Mouse (Mus musculus): Measurements from ENCODE around the gene Igf2bp2.

- no peak for TF ChIP-seq POLR2A (IDR thresholded peaks at IDR 0.05; ENCODE audit: insufficient read length, low read depth)
- no peak for TF ChIP-seq MYOD1 (IDR thresholded peaks at IDR 0.05; ENCODE audit: control insufficient read depth in 1 of 3, insufficient read length in 2 of 3, low read depth in 2 of 3)
- TF ChIP-seq POLR2AphosphoS2 (IDR thresholded peaks at IDR 0.05; ENCODE audit: insufficient read length, low read depth) = no peak
- no peak for TF ChIP-seq E2F4 (IDR thresholded peaks at IDR 0.05; ENCODE audit: insufficient read depth)
- TF ChIP-seq MYOG (IDR thresholded peaks at IDR 0.05; ENCODE audit: control insufficient read depth in 1 of 3, insufficient read depth in 1 of 3, insufficient read length in 2 of 3, low read depth in 2 of 3) = no peak
Measured at GRCm38 (mm10) chr16:22140861-22141260, 22.2 kb downstream of the Igf2bp2 start.
